Mouse (Mus musculus) cerebellum, adult 11-12 months (tissue): ENCODE data around the gene Fndc3a.

Source experiments
- DNase-seq: peaks from one replicate; pipeline ENCODE4 v3.0.0; 2022

Fndc3a gene

DNA sequence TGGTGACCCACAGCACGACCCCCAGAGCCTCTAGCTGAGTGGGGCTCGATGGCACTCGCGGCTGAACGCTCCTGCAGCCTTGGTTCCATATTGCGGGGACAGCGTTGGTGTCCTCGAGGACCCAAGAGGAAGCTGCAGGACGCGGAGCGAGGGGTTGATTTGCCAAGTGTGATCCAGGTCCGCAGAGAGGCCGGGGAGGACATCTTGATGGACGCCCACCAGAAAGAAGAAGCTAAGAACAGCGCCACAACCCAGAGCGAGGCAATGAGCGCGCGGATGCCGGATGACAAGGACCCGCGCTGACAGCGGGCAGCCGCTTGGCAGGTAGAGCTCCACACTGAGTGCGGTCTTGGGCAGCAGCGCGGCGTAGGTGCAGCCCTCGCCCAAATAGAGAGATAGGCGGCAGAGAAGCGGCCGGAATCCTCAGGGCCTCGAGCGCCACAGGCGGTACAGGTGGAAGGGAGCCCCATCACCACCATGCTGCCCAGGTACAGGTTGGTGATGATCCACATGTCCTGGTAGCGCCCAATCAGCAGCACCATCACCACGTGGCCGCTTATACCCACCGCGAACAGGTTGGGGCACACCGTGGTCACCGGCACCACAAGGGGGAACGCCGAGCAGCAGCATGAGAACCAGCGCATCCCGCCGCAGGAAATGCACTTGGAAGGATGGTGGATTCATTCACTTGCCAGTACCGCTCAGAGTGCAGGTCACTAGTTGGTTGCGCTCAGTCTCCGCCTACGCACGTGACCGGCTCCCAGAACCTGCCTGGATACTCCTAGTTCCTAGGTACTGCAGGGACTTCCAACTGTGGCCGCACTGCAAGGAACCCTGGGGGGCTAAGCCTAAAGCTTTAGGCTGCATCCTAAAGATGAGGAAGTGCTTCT, 177.5 kb downstream of the Fndc3a start:
- peak; percentile 8 for DNase-seq

- DNase-seq = no peak
Observed at GRCm38 (mm10) chr14:72527126-72527525, 182.7 kb downstream of the Fndc3a start.

- no peak for DNase-seq
Observed at GRCm38 (mm10) chr14:72519561-72519960, 190.2 kb downstream of the Fndc3a start.

DNA sequence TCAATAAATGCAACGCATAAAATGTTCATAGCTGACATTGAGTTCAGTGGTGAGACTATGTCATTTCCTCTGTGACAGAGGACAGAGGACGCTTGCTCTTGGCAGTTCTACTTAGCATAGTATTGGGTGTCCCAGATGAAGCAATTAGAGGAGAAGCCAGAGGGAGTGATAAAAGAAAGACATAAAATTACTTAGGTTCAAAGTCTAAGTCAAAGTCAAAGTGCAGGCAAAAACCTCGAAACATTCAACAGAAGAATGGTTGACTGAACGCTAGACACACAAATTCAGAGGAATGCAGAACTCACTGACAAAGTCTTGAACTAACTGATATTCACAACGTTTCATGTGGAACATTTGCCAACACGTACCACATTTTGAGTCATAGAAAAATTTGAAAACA, 191.0 kb downstream of the Fndc3a start:
- no peak for DNase-seq

GRCm38 (mm10) chr14:72516376-72516775, 193.4 kb downstream of the Fndc3a start:
- DNase-seq = no peak

GRCm38 (mm10) chr14:72506723-72507420, 202.9 kb downstream of the Fndc3a start:
- no peak for DNase-seq

DNA sequence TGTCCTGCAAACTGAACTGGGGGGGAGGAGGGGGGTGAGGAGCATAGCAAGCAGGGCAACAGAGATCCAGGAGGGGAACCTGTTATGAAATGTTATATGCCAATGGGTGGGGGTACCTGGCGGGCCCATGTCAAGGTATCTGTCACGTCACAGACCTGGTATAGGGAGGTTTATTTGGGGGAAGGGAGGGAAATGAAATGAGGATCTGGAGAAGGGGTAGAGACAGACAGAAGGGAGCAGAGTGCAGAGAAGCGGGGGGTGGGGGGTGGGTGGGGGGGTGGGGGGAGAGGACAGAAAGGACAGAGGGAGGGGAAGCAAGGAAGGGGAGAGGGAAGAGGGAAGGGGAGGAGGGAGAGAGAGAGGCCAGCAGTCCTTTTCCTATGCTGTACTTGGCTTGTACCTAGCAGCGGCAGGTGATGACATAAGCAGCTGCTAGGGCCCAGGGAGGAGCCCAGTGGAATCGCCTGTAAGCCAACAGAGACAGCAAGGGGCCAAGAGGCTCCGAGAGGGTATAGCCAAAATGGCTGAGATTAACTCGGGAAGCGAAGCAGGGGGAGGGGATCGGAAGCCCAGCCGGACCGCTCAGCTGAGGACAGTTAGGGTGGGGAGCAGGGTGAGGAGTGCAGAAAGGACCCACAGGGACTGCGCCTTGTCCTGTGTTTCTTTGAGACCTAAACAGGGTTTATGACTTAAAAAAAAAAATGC, 203.6 kb downstream of the Fndc3a start:
- no peak for DNase-seq

GRCm38 (mm10) chr14:72504985-72505384, 204.8 kb downstream of the Fndc3a start:
- DNase-seq = no peak

- DNase-seq = no peak
Observed at GRCm38 (mm10) chr14:72503241-72503640, 206.6 kb downstream of the Fndc3a start.

GRCm38 (mm10) chr14:72493775-72494174, 216.0 kb downstream of the Fndc3a start:
- DNase-seq = no peak

DNA sequence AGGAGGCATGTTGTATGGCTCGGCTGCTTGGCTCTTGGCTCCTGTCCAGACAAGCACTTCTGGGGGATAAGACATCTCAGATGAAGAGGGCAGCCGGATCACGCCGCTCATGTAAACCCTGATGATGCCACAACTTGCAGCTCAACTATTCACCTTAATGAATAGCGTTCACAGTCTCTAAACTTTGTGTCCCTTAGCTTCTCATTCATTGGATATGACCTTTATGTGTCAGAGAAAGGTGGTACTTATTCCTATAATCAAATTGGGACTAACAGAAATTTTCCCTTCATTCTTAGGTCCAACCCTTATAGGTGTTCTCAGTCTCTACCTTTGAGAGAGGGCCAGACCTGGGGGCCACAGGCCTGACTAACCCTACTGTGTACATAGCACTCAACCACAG, 218.1 kb downstream of the Fndc3a start, which contains the start of gene Gm9195:
TSS of gene Gm9195 (minus strand) at position 101 of the 400 bp plus-strand sequence.
- no peak for DNase-seq

GRCm38 (mm10) chr14:72490367-72490766, 219.4 kb downstream of the Fndc3a start:
- no peak for DNase-seq
